Comparison of ENCODE assay signal across 21 mouse cellular contexts in genomic region chr4:38224512-38224911, GRCm38 (mm10).
DNase-seq lines count a peak whose midpoint lies in the region; ATAC-seq and TF ChIP-seq lines count a peak whose summit lies in the region.
"Had no signal": no experiment of that assay in that cellular context is flagged by ENCODE, and none has a peak within 500 bp of the region (broad histone marks: within the 10 kb centered on the region; RNA-seq: fewer than 3 reads in every experiment).

No protein-coding gene starts in this region.

- peak; percentile 88 to 89 for DNase-seq in cerebellum, postnatal 10 days
- DNase-seq in left cerebral cortex, postnatal 4 days, result peak; percentile 75
- no peak for DNase-seq in left cerebral cortex, postnatal 14 days (ENCODE audit: low spot score in 2 of 2)
- peak; percentile 48 to 62 for DNase-seq in layer of hippocampus, adult 2 months (ENCODE audit: low spot score in 2 of 2)
- peak; percentile 12 for DNase-seq in telencephalon, adult 2 months (ENCODE audit: low read depth, low spot score)
- DNase-seq in left cerebral cortex, adult 8-10 months (ENCODE audit: low spot score in 2 of 2), result no peak
- no peak for DNase-seq in adrenal gland, postnatal 25 days
- DNase-seq: adrenal gland, postnatal 10 days; cerebellum, adult 9-10 months; embryo, embryonic 11 days; gastrocnemius, postnatal 10 days; kidney, adult 9 months; lung, adult 2 months; lung, postnatal 4 days; spleen, adult 18-20 months had no signal

- intact Hi-C loops in left cerebral cortex, postnatal 4 days (cut with DNase I), result no loop called here
- intact Hi-C loops in left cerebral cortex, postnatal 14 days (cut with DNase I), result no loop called here

- no peak for TF ChIP-seq CTCF in layer of hippocampus, adult 2 months (conservative IDR thresholded peaks at IDR 0.05)

- no peak overlapping the region for H3K4me3 ChIP-seq in layer of hippocampus, adult 2 months
- H3K4me3 ChIP-seq: embryonic facial prominence, embryonic 15.5 days; limb, embryonic 10.5 days; myocyte; neural tube, embryonic 15.5 days had no signal

- no peak overlapping the region for H3K27ac ChIP-seq in layer of hippocampus, adult 2 months
- H3K27ac ChIP-seq: embryonic facial prominence, embryonic 15.5 days; limb, embryonic 10.5 days; neural tube, embryonic 15.5 days had no signal

- ATAC-seq in cerebellum, adult (ENCODE audit: insufficient number of reproducible peaks, low FRiP score, low TSS enrichment), result no peak
- ATAC-seq: CD4-positive, CD25-positive, alpha-beta regulatory T cell, adult 4 months had no signal

Comparison
In these comparisons a context has a peak if more than half of its experiments do, and no peak if none do; other contexts are left out.
1. DNase-seq: peak in cerebellum, postnatal 10 days (2 of 2), left cerebral cortex, postnatal 4 days (single experiment), layer of hippocampus, adult 2 months (2 of 2) and telencephalon, adult 2 months (single experiment); none in left cerebral cortex, postnatal 14 days (0 of 2), left cerebral cortex, adult 8-10 months (0 of 2) and adrenal gland, postnatal 25 days (single experiment).